Mouse (Mus musculus) heart, postnatal 0 days (tissue): Measurements from ENCODE around the gene Myh3. TPM values are rescaled to one million over a fixed set of nuclear protein-coding genes. Genes with fewer than 3 reads are reported as not detected.

Source experiments
- ATAC-seq: fragments of 200-750 bp; cut with Nextera tagmentation; 2 replicates; pipeline ENCODE4 v1.8.0; 2017; ENCODE audit warnings: low read depth, moderate number of reproducible peaks, moderate library complexity; ENCODE audit not compliant: insufficient read depth
- DNase-seq: peaks from one replicate; pipeline ENCODE4 v3.0.0-alpha.2; 2016; ENCODE audit warnings: low spot score
- H3K27ac ChIP-seq: fragments of 300-500 bp; sonication (generic); 2 replicates; pipeline ENCODE4 v1.5.1; 2014; ENCODE audit warnings: low read depth, mild to moderate bottlenecking
- H3K27me3 ChIP-seq: fragments of 300-500 bp; sonication (generic); 2 replicates; pipeline ENCODE4 v1.6.1; 2014; ENCODE audit warnings: low read length, mixed read lengths; ENCODE audit not compliant: control insufficient read depth, insufficient read depth
- H3K36me3 ChIP-seq: fragments of 300-500 bp; sonication (generic); replicated peaks from 2 replicates; pipeline ENCODE4 v1.6.1; 2014; ENCODE audit warnings: low read length, mixed read lengths; ENCODE audit not compliant: control insufficient read depth, insufficient read depth
- H3K4me1 ChIP-seq: fragments of 300-500 bp; sonication (generic); 2 replicates; pipeline ENCODE4 v1.6.1; 2014; ENCODE audit warnings: antibody characterized with exemption; ENCODE audit not compliant: control insufficient read depth, insufficient read depth
- H3K4me2 ChIP-seq: fragments of 300-500 bp; sonication (generic); 2 replicates; pipeline ENCODE4 v1.6.1; 2014; ENCODE audit warnings: low read depth, mild to moderate bottlenecking, low read length, moderate library complexity
- H3K4me3 ChIP-seq: fragments of 300-500 bp; sonication (generic); 2 replicates; pipeline ENCODE4 v1.5.1; 2014; ENCODE audit warnings: low read depth, low read length
- H3K9ac ChIP-seq: fragments of 300-500 bp; sonication (generic); replicated peaks from 2 replicates; pipeline ENCODE4 v1.6.1; 2014; ENCODE audit warnings: low read depth, low read length, mixed read lengths
- H3K9me3 ChIP-seq: fragments of 300-500 bp; sonication (generic); replicated peaks from 2 replicates; pipeline ENCODE4 v1.6.1; 2016; ENCODE audit warnings: low read length; ENCODE audit not compliant: control insufficient read depth
- CTCF ChIP-seq: IDR thresholded peaks from 2 replicates; pipeline ENCODE4 v1.5.1; 2016; ENCODE audit warnings: antibody characterized with exemption, control low read depth, low read depth
- EP300 ChIP-seq: IDR thresholded peaks from 2 replicates; pipeline ENCODE4 v1.6.1; 2016; ENCODE audit warnings: antibody characterized with exemption, low read depth
- WGBS: fragments of 180-500 bp; shearing (Covaris S2); extraction: QIAGEN DNeasy Blood & Tissue Kit; methylation state at CpG from one replicate; pipeline ENCODE4 v1.1.7; 2014; 5-methylcytosine and 5-hydroxymethylcytosine counted together
- polyA plus RNA-seq: library from polyadenylated mRNA; unstranded; fragments of >200 nt; fragmentation: Nextera tagmentation; extraction: Ambion mirVana; gene quantifications from 2 replicates; pipeline ENCODE4 v1.2.1, GENCODE M21; 2015
- total RNA-seq: library from RNA; depleted of rRNA; stranded (reverse); fragments of >200 nt; gene quantifications from 2 replicates; pipeline ENCODE4 v1.2.3, GENCODE M21; 2014; ENCODE audit warnings: low replicate concordance

Myh3 gene
- total and polyA plus RNA-seq, 2 experiments from 2014 or later = 0.01 TPM; not detected in 1

DNA sequence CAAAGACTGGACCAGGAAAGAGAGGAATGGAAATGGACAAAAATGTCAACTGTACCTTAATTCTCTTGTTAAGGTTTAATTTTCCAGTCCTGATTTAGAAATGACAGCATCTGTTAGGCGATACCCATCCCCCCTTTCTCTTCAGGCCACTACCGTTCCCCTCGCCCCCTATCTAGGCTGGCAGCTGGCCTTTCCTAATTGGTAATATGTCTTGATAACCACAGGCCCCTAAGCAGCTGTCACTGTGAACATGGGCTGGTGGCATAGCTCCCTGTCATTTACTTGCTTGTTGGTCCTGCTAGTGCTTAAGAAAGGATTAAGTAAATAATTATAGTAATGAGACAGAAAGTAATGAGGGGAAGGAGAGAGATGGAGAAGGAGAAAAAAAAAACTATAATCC lies 665 bp upstream of the Myh3 start:
- H3K4me1 ChIP-seq = no peaks in the 10 kb centered on the region
- no peak for TF ChIP-seq CTCF
- no peak for TF ChIP-seq EP300
- H3K27me3 ChIP-seq = peaks cover 9% of the 10 kb centered on the region; the same call in 1 of the 2 replicates
- no peak overlapping the region for H3K27ac ChIP-seq
- 37% methylated on average over 3 of the region's 3 CpGs for WGBS
- no peak overlapping the region for H3K4me2 ChIP-seq
- H3K9me3 ChIP-seq = no peaks in the 10 kb centered on the region
- no peak for DNase-seq
- H3K36me3 ChIP-seq = no peaks in the 10 kb centered on the region
- no peak for ATAC-seq
- no peak overlapping the region for H3K4me3 ChIP-seq
- H3K9ac ChIP-seq = no peak overlapping the region

DNA sequence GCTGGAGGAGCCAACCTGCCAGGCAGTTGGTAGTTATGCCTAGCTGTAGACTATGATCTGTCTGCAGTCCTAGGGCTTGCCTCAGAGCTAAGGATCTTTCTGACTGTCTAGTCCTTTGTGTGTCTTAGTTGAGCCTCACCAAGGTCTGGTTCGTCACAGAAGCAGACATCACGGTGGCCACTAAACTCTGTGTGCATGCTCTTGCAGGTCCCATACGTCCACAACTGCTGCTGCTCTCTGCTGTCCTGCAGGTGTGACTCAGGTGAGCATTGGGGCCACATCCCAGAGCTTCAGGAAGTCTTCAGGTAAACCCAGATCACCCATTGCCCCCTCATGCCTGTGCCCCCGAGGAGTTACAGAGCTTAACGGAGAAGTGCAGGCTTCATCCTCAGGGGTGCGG lies 788 bp downstream of the Myh3 start:
- WGBS = 84% methylated on average over 6 of the region's 6 CpGs
- Histone ChIP-seq H3K9me3 (no peaks in the 10 kb centered on the region), H3K4me1 (no peaks in the 10 kb centered on the region), H3K36me3 (no peaks in the 10 kb centered on the region), H3K27ac (no peak overlapping the region), H3K4me3 (no peak overlapping the region), H3K27me3 (peaks cover 22% of the 10 kb centered on the region), H3K4me2 (no peak overlapping the region), H3K9ac (no peak overlapping the region)
- ATAC-seq (no peak), DNase-seq (no peak)
- TF ChIP-seq CTCF (no peak), EP300 (no peak)

DNA sequence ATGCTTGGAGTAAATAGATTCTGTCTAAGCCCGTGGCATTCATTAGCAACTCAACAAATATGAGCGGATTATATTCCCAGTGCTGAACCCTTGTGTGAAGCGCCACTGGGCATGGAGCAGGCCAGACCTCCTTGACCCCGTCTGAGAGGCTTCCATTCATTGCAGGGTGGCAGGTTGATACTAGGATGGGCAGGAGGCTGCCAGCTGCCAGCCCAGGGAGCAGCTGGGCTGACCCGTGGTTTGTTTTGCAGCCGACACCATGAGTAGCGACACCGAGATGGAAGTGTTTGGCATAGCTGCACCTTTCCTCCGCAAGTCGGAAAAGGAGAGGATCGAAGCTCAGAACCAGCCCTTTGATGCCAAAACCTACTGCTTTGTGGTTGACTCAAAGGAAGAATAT lies 1.6 kb downstream of the Myh3 start:
- Histone ChIP-seq H3K27me3 (peaks cover 31% of the 10 kb centered on the region), H3K36me3 (no peaks in the 10 kb centered on the region), H3K9me3 (no peaks in the 10 kb centered on the region), H3K4me3 (no peak overlapping the region), H3K27ac (no peak overlapping the region), H3K9ac (no peak overlapping the region), H3K4me1 (no peaks in the 10 kb centered on the region), H3K4me2 (no peak overlapping the region)
- no peak for DNase-seq
- no peak for ATAC-seq
- WGBS = 69% methylated on average over 11 of the region's 11 CpGs
- no peak for TF ChIP-seq EP300
- no peak for TF ChIP-seq CTCF

DNA sequence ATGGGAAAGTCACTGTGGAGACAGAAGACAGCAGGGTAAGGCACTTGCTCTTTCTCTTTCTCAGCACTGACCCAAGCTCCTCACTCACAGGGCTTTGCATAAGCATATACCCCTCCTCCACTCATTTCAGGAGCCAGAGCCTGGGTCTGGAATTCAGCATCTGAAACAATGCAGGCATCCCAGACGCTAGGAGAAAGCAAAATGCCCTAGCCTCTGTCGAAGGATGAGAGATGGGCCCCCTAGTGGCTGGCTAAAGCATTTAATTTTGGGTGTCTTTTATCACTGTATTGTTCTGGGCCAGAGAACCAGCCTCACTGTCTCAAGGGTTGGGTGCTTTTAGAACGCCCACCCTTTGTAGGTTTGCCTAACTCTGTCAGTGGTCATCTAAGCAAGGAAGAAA lies 2.1 kb downstream of the Myh3 start:
- Histone ChIP-seq H3K4me3 (no peak overlapping the region), H3K27ac (no peak overlapping the region), H3K27me3 (peaks cover 35% of the 10 kb centered on the region), H3K36me3 (no peaks in the 10 kb centered on the region), H3K9me3 (no peaks in the 10 kb centered on the region), H3K9ac (no peak overlapping the region), H3K4me2 (no peak overlapping the region), H3K4me1 (no peaks in the 10 kb centered on the region)
- TF ChIP-seq EP300 (no peak), CTCF (peak; percentile 76)
- ATAC-seq (peak; percentile 69), DNase-seq (peak; percentile 49)
- 5% methylated on average over 3 of the region's 3 CpGs for WGBS

DNA sequence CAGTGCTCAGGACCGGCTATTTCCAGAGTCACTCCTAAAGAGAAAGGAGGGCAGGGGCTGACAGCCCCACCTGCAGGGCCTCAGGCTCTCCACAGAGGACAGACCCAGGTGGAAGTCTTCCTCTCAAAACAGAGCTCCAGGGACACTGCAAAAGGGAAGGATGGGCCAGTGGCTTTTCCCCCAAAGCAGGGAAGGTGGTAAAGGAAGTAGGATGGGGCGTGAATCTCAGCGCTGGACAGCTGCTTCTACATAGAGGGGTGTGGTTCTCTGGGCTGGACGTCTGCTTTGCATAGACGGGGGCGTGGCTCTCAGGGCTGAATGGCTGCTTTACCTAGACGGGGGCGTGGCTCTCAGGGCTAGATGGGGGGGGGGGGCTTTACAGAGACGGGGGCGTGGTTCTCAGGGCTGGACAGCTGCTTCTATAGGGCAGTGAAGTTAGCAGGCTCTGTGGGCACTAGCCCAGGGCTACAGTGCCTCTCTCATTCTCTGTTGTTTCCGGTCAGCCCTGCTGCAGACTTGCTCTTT lies 3.1 kb downstream of the Myh3 start:
- TF ChIP-seq EP300 = no peak
- no peak for TF ChIP-seq CTCF
- Histone ChIP-seq H3K27ac (no peak overlapping the region), H3K4me2 (no peak overlapping the region), H3K27me3 (peaks cover 38% of the 10 kb centered on the region), H3K36me3 (no peaks in the 10 kb centered on the region), H3K9ac (no peak overlapping the region), H3K9me3 (no peaks in the 10 kb centered on the region), H3K4me3 (no peak overlapping the region), H3K4me1 (no peaks in the 10 kb centered on the region)
- WGBS = 7% methylated on average over 9 of the region's 11 CpGs
- peak; percentile 25 for DNase-seq
- ATAC-seq = peak; percentile 72

DNA sequence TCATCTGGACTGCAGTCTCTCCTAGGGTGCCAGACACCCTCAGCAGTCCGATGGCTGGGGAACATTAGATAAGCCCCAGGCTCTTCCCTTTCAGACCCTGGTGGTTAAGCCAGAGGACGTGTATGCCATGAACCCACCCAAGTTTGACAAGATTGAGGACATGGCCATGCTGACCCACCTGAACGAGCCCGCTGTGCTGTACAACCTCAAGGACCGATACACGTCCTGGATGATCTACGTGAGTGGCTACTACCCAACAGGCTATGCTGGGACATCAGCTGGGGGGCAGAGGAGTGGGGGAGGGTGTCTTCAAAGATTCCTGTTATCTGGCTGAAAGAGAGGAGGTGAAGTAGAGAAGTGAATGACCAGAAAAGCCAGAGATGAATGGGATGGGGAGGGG lies 4.1 kb downstream of the Myh3 start:
- Histone ChIP-seq H3K4me3 (no peak overlapping the region), H3K4me1 (no peaks in the 10 kb centered on the region), H3K27ac (no peak overlapping the region), H3K36me3 (no peaks in the 10 kb centered on the region), H3K9me3 (no peaks in the 10 kb centered on the region), H3K4me2 (no peak overlapping the region), H3K27me3 (peaks cover 43% of the 10 kb centered on the region), H3K9ac (no peak overlapping the region)
- WGBS = 68% methylated on average over 7 of the region's 7 CpGs
- ATAC-seq = no peak
- DNase-seq = no peak
- TF ChIP-seq EP300 = no peak
- TF ChIP-seq CTCF = no peak
